Mouse (Mus musculus) layer of hippocampus, postnatal 10 days (tissue): ENCODE results near the gene Gm20532. TPM values are rescaled to one million over a fixed set of nuclear protein-coding genes. Genes with fewer than 3 reads are reported as not detected.

Experiments
- DNase-seq, 2 experiments: peaks; one replicate each; pipeline ENCODE4 v3.0.0; 2021; ENCODE audit warnings: low spot score in 2 of 2
- long read RNA-seq: library from polyadenylated mRNA; stranded (forward); transcript quantifications from one replicate; pipeline ENCODE4 v2.0.0, GENCODE M21; 2023
- total RNA-seq, 2 experiments: library from RNA; stranded (reverse); gene quantifications; 2 replicates each; pipeline ENCODE4 v1.2.3; 2021

The Gm20532 gene
- total RNA-seq = not detected
- long read RNA-seq, partial matches to known transcripts = 2 of 4 reads
- long read RNA-seq, other reads (novel, unspliced or antisense) = 2 of 4 reads

- DNase-seq = peak; percentile 76 to 82
Measured at GRCm38 (mm10) chr2:26586294-26587043, at the start of gene Gm20532. Gene Gm20532 (plus strand): TSS chr2:26586639.

GRCm38 (mm10) chr2:26539516-26539915 lies 46.9 kb upstream of the Gm20532 start:
- no peak for DNase-seq

GRCm38 (mm10) chr2:26540721-26541120 lies 45.7 kb upstream of the Gm20532 start:
- DNase-seq = no peak

- DNase-seq = peak; percentile 39 to 52
Measured at GRCm38 (mm10) chr2:26541258-26541910, 45.1 kb upstream of the Gm20532 start.

GRCm38 (mm10) chr2:26543155-26543554 lies 43.3 kb upstream of the Gm20532 start:
- DNase-seq = no peak

GRCm38 (mm10) chr2:26543768-26544167 lies 42.7 kb upstream of the Gm20532 start:
- DNase-seq = no peak

GRCm38 (mm10) chr2:26544265-26544664 lies 42.2 kb upstream of the Gm20532 start:
- no peak for DNase-seq

GRCm38 (mm10) chr2:26547481-26547880 lies 39.0 kb upstream of the Gm20532 start:
- no peak for DNase-seq

- no peak for DNase-seq
Measured at GRCm38 (mm10) chr2:26549801-26550200, 36.6 kb upstream of the Gm20532 start.

- no peak for DNase-seq
Measured at GRCm38 (mm10) chr2:26550205-26550604, 36.2 kb upstream of the Gm20532 start.

GRCm38 (mm10) chr2:26550777-26551176 lies 35.7 kb upstream of the Gm20532 start:
- no peak for DNase-seq

- DNase-seq = no peak
Measured at GRCm38 (mm10) chr2:26551446-26551845, 35.0 kb upstream of the Gm20532 start.

- DNase-seq = no peak
Measured at GRCm38 (mm10) chr2:26552066-26552465, 34.4 kb upstream of the Gm20532 start.

- DNase-seq = no peak
Measured at GRCm38 (mm10) chr2:26553904-26554303, 32.5 kb upstream of the Gm20532 start.

- peak; percentile 60 for DNase-seq
Measured at GRCm38 (mm10) chr2:26555076-26555475, 31.4 kb upstream of the Gm20532 start.

GRCm38 (mm10) chr2:26556535-26556993 lies 29.9 kb upstream of the Gm20532 start:
- no peak for DNase-seq

- DNase-seq = no peak
Measured at GRCm38 (mm10) chr2:26560506-26560905, 25.9 kb upstream of the Gm20532 start.

GRCm38 (mm10) chr2:26561351-26562016 lies 25.0 kb upstream of the Gm20532 start:
- peak; percentile 41 to 56 for DNase-seq

GRCm38 (mm10) chr2:26566221-26566620 lies 20.2 kb upstream of the Gm20532 start:
- DNase-seq = peak; percentile 51 to 64

- DNase-seq = peak; percentile 78 to 80
Measured at GRCm38 (mm10) chr2:26570034-26570433, 16.4 kb upstream of the Gm20532 start.

- no peak for DNase-seq
Measured at GRCm38 (mm10) chr2:26571400-26571799, 15.0 kb upstream of the Gm20532 start.

- no peak for DNase-seq
Measured at GRCm38 (mm10) chr2:26571826-26572225, 14.6 kb upstream of the Gm20532 start.
